Mouse (Mus musculus) gastrocnemius, postnatal 14 days (tissue): ENCODE measurements around the gene Gimap7. TPM values are rescaled to one million over a fixed set of nuclear protein-coding genes. Genes with fewer than 3 reads are reported as not detected.

Experiments
- DNase-seq: peaks from one replicate; pipeline ENCODE4 v3.0.0; 2021; ENCODE audit warnings: mixed read lengths
- intact Hi-C: fragments of 180-260 bp; cut with DNase I; formaldehyde crosslinking; loops from one replicate; pipeline ENCODE4 v1.15.1; 2025; ENCODE audit warnings: low total_unique reads
- total RNA-seq, 2 experiments: library from RNA; stranded (reverse); gene quantifications; 2 replicates each; pipeline ENCODE4 v1.2.3; 2021

Gimap7 gene
- total RNA-seq, 2 experiments from 2014 or later, result not detected

DNA sequence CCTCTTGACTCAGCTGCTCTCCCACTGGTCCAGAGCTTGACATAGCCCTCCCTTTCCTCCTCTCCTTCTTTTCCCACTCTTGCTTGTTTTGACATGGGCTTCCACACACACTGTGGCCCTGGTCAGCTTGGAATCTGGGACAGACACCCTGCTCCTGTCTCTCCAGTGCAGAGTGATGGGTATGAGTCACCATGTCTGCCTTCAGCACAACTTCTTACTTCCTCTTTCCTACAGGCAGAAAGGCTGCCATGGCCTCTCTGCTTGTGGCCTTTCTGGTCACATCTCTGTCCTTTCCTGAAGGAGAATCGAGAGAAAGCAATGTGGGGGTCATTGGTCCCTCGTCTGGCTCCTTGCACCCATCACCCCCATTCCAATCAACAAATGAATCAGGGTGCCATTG lies 31.3 kb upstream of the Gimap7 start:
- intact Hi-C loops, result no loop called here
- no peak for DNase-seq

DNA sequence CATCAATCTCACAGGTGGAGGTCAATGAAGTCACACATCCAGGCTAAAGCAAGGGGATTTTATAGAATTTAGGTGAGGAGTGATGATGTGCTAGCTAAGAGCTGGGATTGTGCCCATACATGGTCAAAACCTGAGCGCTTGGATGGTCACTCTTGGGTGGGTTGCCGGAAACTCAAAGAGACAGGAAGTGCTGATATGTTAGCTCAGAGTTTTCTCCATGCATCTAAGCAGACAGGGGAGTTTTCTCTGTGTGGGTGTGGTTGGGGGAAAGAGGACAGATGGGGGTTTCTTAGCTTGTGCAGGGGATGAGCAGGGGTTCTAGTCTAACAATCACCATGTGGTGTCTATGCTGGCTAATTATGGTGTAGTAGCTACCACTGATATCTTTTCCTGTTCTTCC lies 29.1 kb upstream of the Gimap7 start:
- intact Hi-C loops, result no loop called here
- DNase-seq, result no peak

DNA sequence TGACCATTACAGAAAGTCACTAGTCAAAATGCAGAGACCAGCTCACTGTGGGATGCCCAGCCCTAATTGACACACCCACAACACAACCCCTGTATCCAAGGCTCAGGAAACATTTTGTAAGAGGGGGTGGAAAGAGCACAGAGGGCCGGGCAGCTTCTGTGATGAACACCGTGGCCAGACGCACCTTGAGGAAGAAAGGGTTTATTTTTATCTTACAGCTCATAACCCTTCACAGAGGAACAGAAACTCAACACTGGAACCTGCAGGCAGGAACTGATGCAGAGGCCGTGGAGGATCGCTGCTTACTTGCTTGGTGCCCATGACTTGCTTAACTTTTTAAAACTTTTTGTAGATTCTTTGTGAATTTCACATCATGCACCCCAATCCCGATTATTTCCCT lies 25.5 kb upstream of the Gimap7 start:
- intact Hi-C loops, result no loop called here
- no peak for DNase-seq

DNA sequence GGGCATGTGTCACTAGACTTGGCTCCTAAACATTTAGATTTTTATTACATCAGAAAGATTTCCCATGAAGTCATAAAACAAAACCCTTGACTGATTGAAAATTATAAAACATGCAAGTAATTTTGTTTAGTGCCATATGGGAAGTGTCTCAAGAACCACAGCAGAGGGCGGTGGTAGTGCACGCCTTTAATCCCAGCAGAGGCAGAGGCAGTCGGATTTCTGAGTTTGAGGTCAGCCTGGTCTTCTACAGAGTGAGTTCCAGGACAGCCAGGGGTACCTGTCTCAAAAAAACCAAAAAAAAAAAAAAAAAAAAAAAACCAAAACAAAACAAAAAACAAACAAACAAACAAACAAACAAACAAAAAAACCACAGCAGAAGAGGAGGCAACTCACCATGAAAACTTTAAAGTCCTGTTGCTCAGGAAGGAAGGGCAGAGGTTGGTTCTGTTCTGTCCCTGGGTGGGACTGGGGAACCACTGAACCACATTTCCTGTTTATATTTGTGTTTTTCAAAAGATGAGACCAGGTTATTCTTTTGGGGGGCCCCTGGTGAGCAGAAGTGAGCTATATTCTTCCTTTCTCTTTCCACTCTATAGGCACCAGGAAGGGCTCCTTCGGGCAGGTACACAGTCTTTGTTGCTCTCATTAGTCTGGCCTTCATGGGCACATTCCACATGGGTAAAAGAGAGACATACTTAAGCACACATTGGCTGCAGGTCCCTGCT lies 21.4 kb upstream of the Gimap7 start:
- intact Hi-C loops, result no loop called here
- DNase-seq, result no peak

DNA sequence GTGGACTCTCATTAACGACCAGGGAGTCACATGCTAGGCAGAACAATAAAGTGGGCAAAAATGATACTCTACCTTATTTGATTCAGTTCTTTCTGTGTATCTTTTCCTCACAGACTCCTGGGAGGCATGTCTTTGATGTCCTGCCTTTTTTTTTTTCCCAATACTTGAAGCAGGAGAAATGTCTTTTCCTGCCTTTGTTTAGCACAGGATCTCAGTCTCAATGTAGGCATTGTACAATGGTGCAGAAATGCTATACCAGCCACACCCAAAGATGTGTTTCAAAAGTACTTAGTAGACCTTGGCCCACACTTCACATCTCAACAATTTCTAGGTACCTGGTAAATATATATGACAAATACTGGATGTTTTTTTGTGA lies 20.9 kb upstream of the Gimap7 start:
- DNase-seq, result no peak
- intact Hi-C loops, result no loop called here

DNA sequence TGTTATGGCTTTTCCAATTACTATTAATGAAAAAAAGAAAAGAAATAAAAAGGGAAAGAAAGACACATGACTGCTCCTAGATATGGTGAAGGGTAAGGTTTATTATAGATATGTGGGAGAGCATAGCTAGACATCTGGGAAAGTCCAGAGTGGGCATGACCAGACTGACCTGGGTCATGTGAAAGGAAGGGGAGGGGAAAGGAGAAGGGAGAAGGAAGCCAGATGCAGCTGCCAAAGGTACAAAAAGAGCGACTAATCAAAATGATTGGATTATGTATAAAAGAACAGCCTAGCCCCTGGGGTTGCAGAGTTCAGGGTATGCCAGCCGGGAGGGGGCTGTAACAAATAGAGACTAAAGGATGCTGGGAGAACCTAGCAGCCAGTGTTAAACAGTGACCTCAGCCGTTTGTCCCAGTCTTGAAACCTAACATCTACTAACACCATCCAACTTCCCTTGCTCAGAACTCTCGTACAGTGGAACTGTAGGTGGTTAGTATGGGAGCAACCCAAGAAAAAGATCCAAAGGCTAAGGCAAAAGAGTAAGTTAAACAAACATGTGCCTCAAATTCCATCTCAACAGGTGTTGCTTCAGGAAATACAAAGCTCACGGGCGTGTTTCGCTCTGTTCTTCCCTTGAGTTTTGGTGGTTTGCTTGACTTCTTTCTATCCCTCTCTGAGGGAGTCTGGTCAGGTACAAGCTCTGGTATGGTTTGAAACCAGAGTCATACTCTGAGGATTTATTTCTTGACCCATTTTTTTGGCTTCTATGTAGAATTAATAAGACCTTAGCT lies 20.2 kb upstream of the Gimap7 start:
- intact Hi-C loops, result no loop called here
- no peak for DNase-seq

DNA sequence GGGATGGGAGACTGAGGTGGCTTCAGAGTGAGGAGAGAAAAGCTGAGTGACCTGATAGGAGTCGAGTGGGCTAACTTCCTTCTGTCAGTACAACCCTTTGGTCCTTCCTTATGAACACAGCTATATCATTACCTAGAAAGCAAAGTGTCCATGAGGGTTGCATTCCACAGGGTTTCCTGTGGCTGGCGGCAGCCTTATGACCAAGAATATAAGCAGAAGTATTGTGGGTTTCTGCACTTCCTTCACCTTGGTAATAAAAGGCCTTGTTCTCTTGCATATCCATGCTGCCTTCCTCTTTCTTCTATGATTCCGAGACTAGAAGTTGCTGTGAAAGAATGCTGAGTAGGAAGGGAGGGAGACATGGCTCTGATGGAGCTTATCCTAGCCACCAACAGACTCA lies 19.5 kb upstream of the Gimap7 start:
- intact Hi-C loops, result no loop called here

DNA sequence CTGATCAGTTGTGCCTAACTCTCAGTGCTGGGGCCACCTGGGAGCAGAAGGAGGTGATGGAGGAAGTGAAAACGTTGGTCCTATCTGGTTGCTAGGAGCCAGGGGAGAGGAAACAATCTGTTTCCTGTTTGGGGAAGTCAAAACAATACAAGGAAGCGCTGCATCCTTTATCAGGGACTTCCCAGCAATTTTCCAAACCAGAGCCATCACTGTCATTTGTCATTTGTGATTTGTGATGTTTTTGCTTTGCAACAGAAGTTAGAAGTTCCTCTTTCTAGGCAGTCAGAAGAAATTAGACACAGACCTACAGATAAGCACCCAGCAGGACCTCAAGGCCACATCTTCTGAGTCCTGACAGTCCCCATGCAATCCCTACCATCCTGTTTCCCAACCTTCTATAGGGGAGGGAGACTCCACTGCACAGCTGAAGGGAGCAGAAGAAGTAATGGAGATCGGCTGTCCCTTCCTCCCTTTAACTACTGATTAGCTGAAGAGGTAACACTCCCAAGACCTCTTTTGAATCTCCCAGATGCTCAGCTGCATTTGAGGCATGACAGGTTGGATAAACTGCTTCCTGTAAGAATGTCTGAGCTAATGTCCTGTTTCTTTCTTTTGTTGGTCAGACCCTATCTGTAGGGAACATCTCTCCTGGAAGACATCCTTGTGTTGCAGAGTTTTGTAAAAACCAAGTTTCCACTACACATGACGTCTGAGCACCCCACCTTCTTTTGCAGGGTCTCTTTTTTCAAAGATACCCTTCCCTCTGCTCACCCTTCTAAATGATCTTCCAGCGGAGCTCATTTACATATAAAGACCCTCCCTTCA lies 18.0 kb upstream of the Gimap7 start:
- no peak for DNase-seq
- intact Hi-C loops, result no loop called here

More for the DNA sequence above, 19.5 kb upstream of the Gimap7 start:
- DNase-seq, result no peak

DNA sequence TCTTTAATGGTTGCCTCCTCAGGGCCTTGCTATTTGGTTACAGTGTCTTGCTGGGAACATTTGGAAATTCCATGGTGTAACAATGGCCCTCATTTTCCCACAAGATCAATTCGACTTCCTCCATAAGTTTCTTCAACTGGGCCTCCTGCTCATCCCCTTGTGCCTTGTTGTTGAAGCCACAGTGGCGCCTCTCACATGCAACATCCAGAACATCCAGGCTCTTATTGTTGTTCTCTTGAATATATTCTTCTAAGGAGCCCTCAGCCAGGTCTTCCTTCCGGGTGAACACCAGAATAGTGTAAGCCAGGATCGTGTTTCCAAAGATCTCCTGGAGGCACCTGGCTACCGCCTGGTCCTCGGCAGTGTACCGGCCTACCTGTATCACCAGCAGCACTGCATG lies 16.3 kb upstream of the Gimap7 start:
- intact Hi-C loops, result no loop called here
- no peak for DNase-seq

DNA sequence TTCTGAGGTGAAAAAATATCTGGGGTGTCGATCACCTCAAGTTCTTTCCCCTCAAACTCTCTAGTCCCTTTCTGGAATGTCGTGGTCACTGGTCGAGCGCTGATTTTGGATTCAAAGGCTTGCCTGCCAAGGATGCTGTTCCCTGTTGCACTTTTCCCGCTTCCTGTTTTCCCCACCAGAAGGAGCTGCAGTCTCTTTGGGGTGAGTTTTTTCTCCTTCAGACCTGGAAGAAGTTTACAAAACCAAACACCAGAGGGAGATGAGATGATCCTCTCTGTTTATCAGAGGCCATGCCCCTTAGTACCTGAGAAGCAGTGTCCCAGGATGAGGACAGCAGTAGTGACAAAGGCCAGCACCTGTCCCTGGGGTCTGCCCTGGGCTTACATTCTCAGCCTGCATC lies 15.8 kb upstream of the Gimap7 start:
- intact Hi-C loops, result no loop called here
- no peak for DNase-seq

DNA sequence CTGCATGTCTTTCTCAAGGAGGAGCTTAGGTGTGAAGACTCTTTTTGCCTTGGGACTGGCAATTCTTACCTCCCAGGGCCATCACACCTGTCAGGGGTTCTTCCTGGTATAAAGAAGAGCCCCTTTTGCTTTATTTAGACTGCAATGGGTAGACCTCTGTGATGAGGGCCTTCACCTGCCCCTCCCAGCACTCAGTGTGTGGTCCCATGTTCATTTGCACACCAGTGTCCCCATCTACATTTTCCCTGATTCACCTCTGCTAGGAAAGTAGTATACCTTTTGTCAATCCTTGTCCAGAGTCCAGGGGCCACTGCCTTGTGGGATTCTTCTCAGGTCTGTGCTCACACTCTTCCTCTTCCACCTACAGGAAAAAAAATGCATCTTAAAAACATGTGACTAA lies 14.3 kb upstream of the Gimap7 start:
- no peak for DNase-seq
- intact Hi-C loops, result loop anchor here (2.0 kb wide), 1 partner anchor 53 kb away; no protein-coding TSS in a partner anchor

DNA sequence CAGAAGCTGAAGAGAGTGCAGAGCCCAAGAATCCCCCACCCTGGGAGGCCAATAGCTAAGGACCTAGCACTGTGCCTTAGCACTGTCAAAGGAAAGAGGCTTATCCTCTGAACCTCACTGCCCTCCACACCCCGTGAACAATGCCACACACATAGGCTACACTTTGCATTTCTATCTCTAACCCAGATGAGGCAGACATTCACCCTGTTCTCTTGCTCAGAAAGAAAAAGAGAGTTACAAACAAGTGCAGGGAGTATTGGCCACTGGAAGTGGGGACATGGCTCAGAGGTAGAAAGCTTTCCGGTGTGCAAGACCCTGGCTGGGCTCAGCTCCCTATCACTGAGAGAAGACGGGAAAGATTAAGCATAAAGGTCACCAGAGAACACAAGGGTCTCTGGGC lies 12.3 kb upstream of the Gimap7 start:
- intact Hi-C loops, result no loop called here
- no peak for DNase-seq

DNA sequence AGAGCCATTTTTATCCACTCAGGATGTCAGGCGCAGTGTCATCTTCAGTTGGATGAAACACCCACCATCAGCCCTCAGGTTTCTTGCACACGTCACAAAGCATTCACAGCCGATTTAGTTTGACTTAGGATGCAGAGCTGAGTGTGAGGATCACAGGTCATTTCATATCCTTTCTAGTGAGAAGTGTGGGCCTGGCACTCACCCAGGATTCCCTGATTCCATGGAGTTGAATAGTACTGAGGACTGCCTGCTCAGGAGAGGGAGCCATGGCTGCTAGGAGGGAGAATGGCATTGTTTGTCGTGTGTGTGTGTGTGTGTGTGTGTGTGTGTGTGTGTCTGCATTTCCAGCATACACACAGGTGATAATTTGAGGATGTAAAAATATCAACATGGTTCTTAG lies 1.9 kb downstream of the Gimap7 start:
- intact Hi-C loops, result no loop called here
- no peak for DNase-seq

DNA sequence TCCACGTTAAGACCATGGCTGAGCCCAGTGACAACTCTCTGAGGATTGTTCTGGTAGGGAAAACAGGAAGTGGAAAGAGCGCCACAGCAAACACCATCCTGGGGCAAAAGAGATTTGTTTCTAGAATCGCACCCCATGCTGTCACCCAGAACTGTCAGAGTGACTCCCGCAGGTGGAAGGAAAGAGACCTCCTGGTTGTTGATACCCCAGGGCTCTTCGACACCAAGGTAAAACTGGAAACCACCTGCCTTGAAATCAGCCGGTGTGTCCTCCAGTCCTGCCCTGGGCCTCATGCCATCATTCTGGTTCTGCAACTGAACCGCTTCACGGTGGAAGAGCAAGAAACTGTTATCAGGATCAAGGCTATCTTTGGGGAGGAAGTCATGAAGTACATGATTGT lies 5.0 kb downstream of the Gimap7 start:
- intact Hi-C loops, result no loop called here

DNA sequence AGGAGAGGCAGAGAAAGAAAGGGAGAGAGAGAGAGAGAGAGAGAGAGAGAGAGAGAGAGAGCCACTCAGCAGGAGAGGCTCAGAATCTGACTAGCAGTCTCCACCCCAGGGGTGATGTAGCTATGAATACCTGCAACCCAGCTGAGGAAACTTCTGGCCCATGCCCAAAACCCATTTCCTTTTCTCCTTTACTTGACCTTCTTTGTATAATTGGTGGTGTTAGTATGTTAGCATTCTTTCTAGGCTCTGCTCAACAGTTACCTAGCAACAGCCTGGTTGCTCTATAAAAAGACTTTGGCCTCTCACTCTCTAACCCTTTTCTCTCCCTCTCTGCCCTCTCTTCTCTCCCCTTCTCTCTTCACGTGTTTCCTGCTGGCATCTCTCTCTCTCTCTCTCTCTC lies 7.1 kb downstream of the Gimap7 start:
- peak; percentile 25 for DNase-seq
- intact Hi-C loops, result no loop called here

More for the DNA sequence above, 5.0 kb downstream of the Gimap7 start:
- DNase-seq, result no peak

DNA sequence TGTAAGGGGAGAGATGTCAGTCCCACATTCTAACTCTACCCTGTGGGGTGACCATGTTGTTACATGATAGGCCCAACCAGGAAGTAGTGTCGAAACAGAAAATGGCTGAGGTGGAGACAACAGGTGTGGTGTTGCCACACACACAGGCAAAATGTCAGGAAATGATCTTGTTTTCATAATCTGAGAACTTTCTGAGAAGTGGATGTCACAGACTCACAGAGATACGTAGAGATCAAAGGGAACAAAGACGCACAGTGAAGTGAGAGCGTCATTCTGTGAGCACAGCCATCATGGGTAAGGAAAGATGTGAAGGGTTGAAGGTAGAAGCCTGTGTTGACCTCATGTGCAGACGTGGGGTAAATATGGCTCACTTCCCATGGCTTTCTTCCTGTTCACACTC lies 9.3 kb downstream of the Gimap7 start:
- no peak for DNase-seq
- intact Hi-C loops, result no loop called here

DNA sequence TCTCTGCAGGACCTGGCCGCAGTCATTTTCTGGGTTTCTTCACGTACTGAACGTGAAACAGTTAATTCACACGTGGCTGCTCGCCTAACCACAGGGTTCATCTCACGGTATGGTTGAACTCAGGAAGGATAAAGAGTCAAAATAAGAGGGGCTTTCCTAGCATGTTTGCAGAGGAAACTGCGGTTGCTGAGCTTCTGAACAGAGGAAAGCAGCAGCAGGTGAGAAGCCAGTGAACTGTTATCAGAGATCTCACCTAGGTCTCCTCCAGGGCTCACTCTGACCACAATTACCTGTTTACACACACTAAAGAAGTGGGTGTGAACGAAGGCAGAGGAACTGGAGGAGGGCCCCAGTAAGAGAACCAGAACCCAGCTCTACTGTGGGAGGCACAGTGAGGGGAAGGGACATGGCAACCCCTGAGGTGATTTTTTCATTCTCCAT lies 14.5 kb downstream of the Gimap7 start:
- intact Hi-C loops, result no loop called here
- no peak for DNase-seq

DNA sequence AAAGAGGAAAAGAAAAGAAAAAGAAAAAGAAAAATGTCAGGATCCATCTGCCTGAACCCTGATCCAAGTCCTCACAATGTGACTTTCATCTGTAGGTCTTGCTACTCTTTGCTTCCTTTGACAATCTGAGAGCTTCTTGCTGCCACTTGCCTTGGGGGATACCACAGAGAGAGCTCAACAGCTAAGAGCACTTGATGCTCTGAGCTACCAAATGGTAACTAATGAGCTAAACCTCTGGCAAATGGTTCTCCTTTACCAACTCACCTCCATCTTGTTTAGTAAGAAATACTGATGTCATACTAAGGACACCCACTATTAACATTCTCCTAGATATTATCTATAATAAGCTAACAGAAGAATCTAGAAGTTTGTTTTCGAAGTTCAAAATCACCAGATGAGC lies 15.2 kb downstream of the Gimap7 start:
- intact Hi-C loops, result no loop called here
- DNase-seq, result no peak

DNA sequence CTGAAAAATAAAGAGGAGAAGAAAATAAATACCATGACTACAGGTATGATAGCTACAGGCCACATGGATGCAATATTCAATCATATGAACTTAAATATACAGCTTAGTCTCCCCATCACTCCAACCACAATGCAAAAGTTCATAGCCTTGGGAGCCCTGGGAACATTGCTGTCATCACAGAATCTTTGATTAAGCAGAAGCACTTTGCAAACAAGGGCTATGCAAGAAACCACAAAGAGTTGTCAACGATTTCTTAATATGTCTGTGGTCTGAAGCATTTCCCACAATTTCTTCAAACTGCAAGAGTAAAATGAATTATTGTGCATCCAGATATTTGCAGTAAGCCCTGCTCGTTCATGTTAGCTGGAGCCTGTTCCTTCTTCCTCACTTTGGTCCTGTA lies 18.6 kb downstream of the Gimap7 start:
- no peak for DNase-seq
- intact Hi-C loops, result no loop called here

DNA sequence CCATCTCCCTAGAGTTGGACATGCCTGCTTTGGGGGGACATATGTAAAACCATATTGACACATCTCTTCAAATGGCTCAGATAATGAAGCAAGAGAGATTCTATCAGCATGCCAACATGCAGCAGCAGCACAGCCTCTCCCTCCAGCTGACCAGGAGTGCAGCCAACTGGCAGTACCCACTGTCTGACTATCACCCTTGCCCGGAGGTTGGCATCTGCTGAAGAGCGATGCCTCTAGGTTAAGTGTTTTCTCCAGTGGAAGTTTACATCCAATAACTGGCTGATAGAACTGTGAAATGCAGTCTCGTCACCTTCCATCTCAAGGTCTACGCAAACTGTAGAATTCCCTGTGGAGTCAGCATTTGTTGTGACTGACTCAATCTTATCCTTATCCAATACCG lies 19.3 kb downstream of the Gimap7 start:
- no peak for DNase-seq
- intact Hi-C loops, result no loop called here
